Mouse (Mus musculus): ENCODE measurements around the gene Nlgn1. TPM values are rescaled to one million over a fixed set of nuclear protein-coding genes. Genes with fewer than 3 reads are reported as not detected.
"Not testable (repeated sequence)": the region's sequence is repeated elsewhere in the genome, so short reads cannot be mapped to it uniquely, and the experiment has no call there.

Nlgn1 gene
- total RNA-seq, 2 experiments from 2014 or later: not detected

- ATAC-seq (replicated peaks; ENCODE audit: poor library complexity, severe bottlenecking): no peak
These were observed 659.5 kb downstream of the Nlgn1 start for GRCm38 (mm10) chr3:25672779-25673178.

GRCm38 (mm10) chr3:25663464-25663863 is 668.8 kb downstream of the Nlgn1 start:
- ATAC-seq (replicated peaks; ENCODE audit: poor library complexity, severe bottlenecking): no peak

DNA sequence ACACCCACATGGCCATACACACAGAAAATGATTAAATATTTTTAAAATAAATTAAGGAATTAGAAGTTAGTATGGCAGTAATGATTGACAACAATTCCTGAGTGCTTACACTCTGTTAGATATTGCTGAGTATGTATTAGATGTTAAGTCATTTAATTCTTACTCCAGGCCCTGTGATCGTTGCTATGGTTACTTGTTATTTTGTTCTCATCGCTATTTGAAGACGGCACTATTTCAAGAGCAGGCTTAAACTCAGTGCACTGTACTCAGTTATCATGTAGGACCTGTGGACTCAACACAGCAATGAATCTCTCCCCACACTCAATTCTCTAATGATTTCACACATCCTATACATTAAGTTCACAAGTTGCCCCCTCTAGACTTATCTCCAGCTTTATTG is 672.0 kb downstream of the Nlgn1 start:
- no peak for ATAC-seq (replicated peaks; ENCODE audit: poor library complexity, severe bottlenecking)

GRCm38 (mm10) chr3:25658006-25658405 is 674.3 kb downstream of the Nlgn1 start:
- no peak for ATAC-seq (replicated peaks; ENCODE audit: poor library complexity, severe bottlenecking)

DNA sequence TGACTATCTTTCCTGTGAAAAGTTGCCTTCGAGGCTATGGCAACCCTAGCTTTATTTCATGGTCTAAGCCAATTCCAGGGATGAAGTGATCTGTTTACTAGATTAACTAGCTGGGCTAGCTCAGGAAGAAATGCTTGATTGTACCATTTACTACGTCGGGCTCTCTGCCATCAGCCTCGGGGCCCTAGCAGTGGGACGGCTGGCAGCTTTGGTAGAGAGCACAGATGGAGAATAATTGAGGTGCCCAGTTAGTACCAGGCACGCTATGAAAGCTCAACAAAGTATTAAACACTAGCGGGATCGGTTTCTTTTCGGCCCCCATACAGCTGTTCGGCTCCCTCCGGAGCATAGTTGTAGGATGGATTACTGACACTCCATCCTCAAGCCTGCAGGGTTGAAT is 675.2 kb downstream of the Nlgn1 start:
- no peak for ATAC-seq (replicated peaks; ENCODE audit: poor library complexity, severe bottlenecking)

- peak; percentile 48; the same call in 1 of the 2 replicates for ATAC-seq (replicated peaks; ENCODE audit: poor library complexity, severe bottlenecking)
These were observed 679.2 kb downstream of the Nlgn1 start for GRCm38 (mm10) chr3:25653010-25653409.

GRCm38 (mm10) chr3:25645895-25646691 is 686.2 kb downstream of the Nlgn1 start:
- ATAC-seq (replicated peaks; ENCODE audit: poor library complexity, severe bottlenecking): no peak

DNA sequence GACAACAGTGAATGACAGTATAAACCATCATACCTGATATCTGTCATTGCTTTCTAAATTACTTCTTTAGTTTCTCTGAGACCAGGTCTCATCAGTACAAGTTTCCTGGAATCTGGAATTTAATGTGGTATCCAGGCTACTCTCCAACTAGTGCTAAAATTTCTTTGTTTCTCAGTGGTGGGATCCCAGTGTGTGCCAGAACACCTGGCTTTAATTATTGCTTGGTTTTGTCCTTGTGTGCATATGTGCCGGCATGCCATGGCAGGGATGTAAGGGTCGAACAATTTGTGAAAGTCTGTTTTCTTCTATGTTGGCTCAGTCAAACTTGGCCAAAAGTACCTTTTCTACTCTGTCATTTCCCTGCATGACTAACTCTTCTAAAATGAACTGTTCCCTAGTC is 703.1 kb downstream of the Nlgn1 start:
- no peak for ATAC-seq (replicated peaks; ENCODE audit: poor library complexity, severe bottlenecking)

DNA sequence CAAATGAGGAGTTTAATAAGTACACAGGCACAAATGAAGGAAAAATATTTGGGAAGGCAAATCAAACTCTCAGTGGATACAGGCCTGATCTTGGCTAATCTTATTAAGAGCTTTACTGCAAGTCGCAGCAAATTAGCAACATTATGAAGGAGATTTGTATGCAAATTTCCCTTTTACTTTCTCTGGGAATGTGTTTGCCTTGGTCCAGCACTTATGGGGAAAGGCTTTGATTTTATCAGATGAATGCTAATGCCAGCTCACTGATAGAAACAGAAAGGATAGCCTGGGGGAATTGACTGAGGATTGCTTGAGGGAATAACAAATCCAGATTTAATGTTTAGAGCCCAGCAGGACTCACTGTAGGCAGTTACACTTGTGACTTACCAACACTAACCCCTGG is 725.7 kb downstream of the Nlgn1 start:
- no peak for ATAC-seq (replicated peaks; ENCODE audit: poor library complexity, severe bottlenecking)

GRCm38 (mm10) chr3:25597513-25597912 is 734.7 kb downstream of the Nlgn1 start:
- no peak for ATAC-seq (replicated peaks; ENCODE audit: poor library complexity, severe bottlenecking)

- no peak for ATAC-seq (replicated peaks; ENCODE audit: poor library complexity, severe bottlenecking)
These were observed 756.7 kb downstream of the Nlgn1 start for GRCm38 (mm10) chr3:25575526-25575925.

DNA sequence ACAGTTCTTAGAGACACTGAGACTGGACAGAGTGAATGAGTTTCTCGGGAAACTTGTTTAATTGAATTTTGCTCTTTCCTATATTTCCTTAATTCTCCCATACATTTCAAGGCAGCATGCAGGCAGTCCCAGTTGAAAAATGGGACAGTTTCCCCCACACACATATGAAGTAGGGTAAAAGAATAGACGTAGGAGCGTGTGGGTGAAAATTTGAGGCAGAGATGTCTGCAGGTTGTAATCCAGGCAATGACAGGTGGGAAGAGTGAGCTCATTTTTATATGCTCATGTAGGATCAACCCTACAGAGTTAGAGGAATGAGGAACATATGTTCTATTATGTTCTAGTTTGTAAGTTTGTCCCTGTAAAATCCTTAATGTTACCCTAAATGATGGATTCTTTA is 757.4 kb downstream of the Nlgn1 start:
- no peak for ATAC-seq (replicated peaks; ENCODE audit: poor library complexity, severe bottlenecking)

DNA sequence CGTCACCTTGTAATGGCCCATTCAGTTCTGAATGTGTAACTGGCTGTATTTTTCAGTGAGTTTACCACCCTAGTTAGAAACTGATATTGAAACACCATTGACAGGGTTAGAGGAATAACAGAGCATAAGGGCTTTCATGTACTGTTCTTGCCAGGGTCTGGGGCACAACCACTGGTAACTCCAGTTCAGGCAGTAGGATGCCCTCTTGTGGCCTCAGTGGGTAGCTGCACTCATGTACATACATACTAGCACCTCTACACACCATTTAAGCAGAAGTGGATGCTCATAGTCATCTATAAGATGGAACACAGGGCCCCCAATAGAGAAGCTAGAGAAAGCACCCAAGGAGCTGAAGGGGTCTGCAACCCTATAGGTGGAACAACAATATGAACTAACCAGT is 773.7 kb downstream of the Nlgn1 start:
- not testable (repeated sequence) for ATAC-seq (replicated peaks; ENCODE audit: poor library complexity, severe bottlenecking)

DNA sequence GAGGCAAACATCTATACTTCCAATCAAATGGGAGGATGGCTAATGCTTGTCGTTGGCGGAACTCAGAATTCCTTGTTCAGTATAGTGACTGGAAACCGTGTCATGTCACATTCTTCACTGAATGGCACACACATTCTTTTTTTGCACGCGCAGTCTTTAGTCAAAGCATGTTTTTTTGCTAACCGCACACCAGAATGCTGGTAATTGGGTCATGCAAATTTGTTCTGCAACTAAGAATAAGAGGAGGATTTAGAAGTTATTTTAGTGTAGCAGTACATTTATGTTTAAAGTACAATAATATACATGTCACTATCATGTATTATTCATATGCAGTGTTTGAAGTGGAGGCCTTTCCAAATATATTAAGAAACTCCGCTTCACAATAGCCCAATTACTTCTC is 783.2 kb downstream of the Nlgn1 start:
- ATAC-seq (replicated peaks; ENCODE audit: poor library complexity, severe bottlenecking): not testable (repeated sequence)

GRCm38 (mm10) chr3:25524236-25524635 is 808.0 kb downstream of the Nlgn1 start:
- ATAC-seq (replicated peaks; ENCODE audit: poor library complexity, severe bottlenecking): not testable (repeated sequence)

DNA sequence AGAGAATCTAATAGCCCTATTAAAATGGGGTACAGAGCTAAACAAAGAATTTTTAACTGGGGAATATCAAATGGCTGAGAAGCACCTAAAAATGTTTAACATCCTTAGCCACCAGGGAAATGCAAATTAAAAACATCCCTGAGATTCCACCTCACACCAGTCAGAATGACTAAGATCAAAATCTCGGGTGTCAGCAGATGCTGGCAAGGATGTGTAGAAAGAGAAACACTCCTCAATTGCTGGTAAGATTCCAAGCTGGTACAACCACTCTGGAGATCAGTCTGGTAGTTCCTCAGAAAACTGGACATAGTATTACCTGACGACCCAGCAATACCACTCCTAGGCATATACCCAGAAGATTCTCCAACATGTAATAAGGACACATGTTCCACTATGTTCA is 869.2 kb downstream of the Nlgn1 start:
- ATAC-seq (replicated peaks; ENCODE audit: poor library complexity, severe bottlenecking): no peak

DNA sequence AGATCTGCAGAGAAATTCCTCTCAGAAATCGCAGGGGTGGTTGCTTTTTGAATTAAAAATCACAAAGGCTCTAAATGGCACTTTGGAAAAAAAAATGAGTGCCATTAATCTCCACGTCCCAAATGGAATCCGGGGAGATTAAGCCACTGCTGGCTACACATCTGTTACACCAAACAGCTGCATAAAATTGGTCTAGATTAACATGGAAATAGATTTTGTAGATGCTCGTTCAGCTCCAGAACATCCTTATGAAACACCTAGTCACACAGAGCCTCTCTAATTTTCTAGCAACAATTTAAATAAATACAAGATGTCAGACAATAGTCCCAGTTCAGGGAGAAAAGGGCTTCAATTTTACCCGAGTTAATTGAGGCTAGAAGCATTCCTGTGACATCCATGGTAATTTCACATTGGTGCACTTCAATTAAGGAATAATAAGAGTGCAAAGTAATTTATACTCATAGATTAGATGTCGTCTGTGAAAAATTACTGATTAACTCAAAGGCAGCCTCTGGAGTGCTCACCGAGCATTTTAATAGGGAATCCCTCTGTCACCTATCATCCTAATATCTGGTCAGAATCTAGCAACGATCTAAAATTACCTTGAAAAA is 875.9 kb downstream of the Nlgn1 start:
- ATAC-seq (replicated peaks; ENCODE audit: poor library complexity, severe bottlenecking): no peak

- no peak for ATAC-seq (replicated peaks; ENCODE audit: poor library complexity, severe bottlenecking)
These were observed 879.9 kb downstream of the Nlgn1 start for GRCm38 (mm10) chr3:25452314-25452713.

GRCm38 (mm10) chr3:25450471-25450870 is 881.8 kb downstream of the Nlgn1 start:
- no peak for ATAC-seq (replicated peaks; ENCODE audit: poor library complexity, severe bottlenecking)

DNA sequence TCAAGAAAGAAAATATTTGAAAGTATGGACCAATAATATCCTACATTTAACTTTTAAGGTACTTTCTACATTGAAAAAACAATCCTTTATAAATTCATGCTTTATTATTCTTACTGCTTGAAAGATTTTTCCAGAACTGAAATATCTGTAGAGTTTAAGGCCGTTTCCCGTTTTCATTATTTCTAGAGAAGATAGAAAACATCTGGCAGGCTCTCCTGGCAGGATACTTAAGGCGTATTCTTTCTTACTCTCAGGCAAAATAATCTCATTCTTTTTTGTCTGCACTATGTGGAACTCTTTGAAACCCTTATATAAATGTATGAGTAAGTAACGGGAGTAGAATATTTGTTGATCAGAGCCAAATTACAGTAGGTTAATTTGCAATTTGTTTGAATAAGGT is 882.9 kb downstream of the Nlgn1 start:
- ATAC-seq (replicated peaks; ENCODE audit: poor library complexity, severe bottlenecking): no peak

GRCm38 (mm10) chr3:25447181-25447580 is 885.1 kb downstream of the Nlgn1 start:
- no peak for ATAC-seq (replicated peaks; ENCODE audit: poor library complexity, severe bottlenecking)

DNA sequence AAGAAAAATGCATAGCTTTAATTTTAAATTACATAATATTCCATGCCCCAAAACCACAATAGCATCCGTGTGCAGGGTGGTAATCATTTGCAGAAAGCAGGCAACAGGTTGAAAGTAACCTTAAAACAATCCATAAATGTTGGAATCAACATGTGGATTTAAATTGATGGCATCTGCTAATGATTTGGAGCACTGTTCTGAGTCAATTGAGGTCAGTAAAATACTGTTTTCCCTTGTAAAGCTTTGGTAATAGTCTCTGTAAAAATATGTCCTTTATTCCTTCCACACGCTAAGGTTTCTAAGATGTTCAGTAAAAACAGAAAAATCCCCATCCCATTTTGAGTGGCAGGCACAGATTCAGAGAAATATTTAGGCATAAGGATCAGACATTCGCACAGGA is 888.6 kb downstream of the Nlgn1 start:
- no peak for ATAC-seq (replicated peaks; ENCODE audit: poor library complexity, severe bottlenecking)
